Mouse (Mus musculus) kidney, adult 11 months (tissue): ENCODE measurements around the gene Trim29.
A peak's percentile ranks its signal among the peaks of the same experiment; 100 is the strongest.

Source experiments
- DNase-seq: peaks from one replicate; pipeline ENCODE4 v3.0.0; 2022

Gene Trim29

GRCm38 (mm10) chr9:43310538-43310937 lies at the start of gene Trim29:
Gene Trim29, plus strand, starts transcription at chr9:43310848.
- DNase-seq: no peak

GRCm38 (mm10) chr9:43261124-43261907 lies 49.3 kb upstream of the Trim29 start:
- no peak for DNase-seq

GRCm38 (mm10) chr9:43261941-43262340 lies 48.7 kb upstream of the Trim29 start:
- no peak for DNase-seq

- no peak for DNase-seq
Measured at GRCm38 (mm10) chr9:43262390-43262789, 48.3 kb upstream of the Trim29 start.

- DNase-seq: peak; percentile 63
Measured at GRCm38 (mm10) chr9:43262811-43263550, 47.7 kb upstream of the Trim29 start.

- peak; percentile 95 for DNase-seq
Measured at GRCm38 (mm10) chr9:43263946-43264451, 46.6 kb upstream of the Trim29 start.

GRCm38 (mm10) chr9:43265194-43265593 lies 45.5 kb upstream of the Trim29 start:
- no peak for DNase-seq

- DNase-seq: no peak
Measured at GRCm38 (mm10) chr9:43267357-43267756, 43.3 kb upstream of the Trim29 start.

- DNase-seq: no peak
Measured at GRCm38 (mm10) chr9:43269166-43269565, 41.5 kb upstream of the Trim29 start.

GRCm38 (mm10) chr9:43270723-43271252 lies 39.9 kb upstream of the Trim29 start:
- DNase-seq: no peak

GRCm38 (mm10) chr9:43271761-43272518 lies 38.7 kb upstream of the Trim29 start:
- DNase-seq: no peak

GRCm38 (mm10) chr9:43273735-43274134 lies 36.9 kb upstream of the Trim29 start:
- DNase-seq: no peak

- DNase-seq: peak; percentile 64
Measured at GRCm38 (mm10) chr9:43284284-43284683, 26.4 kb upstream of the Trim29 start.

GRCm38 (mm10) chr9:43285281-43285680 lies 25.4 kb upstream of the Trim29 start:
- no peak for DNase-seq

GRCm38 (mm10) chr9:43286870-43287269 lies 23.8 kb upstream of the Trim29 start:
- peak; percentile 23 for DNase-seq

- DNase-seq: no peak
Measured at GRCm38 (mm10) chr9:43293058-43293457, 17.6 kb upstream of the Trim29 start.

- no peak for DNase-seq
Measured at GRCm38 (mm10) chr9:43300394-43300793, 10.3 kb upstream of the Trim29 start.

GRCm38 (mm10) chr9:43302989-43303388 lies 7.7 kb upstream of the Trim29 start:
- DNase-seq: no peak

GRCm38 (mm10) chr9:43305882-43306281 lies 4.8 kb upstream of the Trim29 start:
- DNase-seq: no peak

GRCm38 (mm10) chr9:43309087-43309872 lies 1.4 kb upstream of the Trim29 start:
- DNase-seq: no peak

- no peak for DNase-seq
Measured at GRCm38 (mm10) chr9:43312190-43312589, 1.5 kb downstream of the Trim29 start.

GRCm38 (mm10) chr9:43313805-43314204 lies 3.2 kb downstream of the Trim29 start:
- DNase-seq: no peak
